Mouse (Mus musculus): ENCODE results near the gene Cabin1. TPM values are rescaled to one million over a fixed set of nuclear protein-coding genes. Genes with fewer than 3 reads are reported as not detected.

The Cabin1 gene
- polyA plus RNA-seq (2015; fragmentation: Nextera tagmentation; extraction: Ambion mirVana) = 30.0 and 33.9 TPM in 2 replicates

DNA sequence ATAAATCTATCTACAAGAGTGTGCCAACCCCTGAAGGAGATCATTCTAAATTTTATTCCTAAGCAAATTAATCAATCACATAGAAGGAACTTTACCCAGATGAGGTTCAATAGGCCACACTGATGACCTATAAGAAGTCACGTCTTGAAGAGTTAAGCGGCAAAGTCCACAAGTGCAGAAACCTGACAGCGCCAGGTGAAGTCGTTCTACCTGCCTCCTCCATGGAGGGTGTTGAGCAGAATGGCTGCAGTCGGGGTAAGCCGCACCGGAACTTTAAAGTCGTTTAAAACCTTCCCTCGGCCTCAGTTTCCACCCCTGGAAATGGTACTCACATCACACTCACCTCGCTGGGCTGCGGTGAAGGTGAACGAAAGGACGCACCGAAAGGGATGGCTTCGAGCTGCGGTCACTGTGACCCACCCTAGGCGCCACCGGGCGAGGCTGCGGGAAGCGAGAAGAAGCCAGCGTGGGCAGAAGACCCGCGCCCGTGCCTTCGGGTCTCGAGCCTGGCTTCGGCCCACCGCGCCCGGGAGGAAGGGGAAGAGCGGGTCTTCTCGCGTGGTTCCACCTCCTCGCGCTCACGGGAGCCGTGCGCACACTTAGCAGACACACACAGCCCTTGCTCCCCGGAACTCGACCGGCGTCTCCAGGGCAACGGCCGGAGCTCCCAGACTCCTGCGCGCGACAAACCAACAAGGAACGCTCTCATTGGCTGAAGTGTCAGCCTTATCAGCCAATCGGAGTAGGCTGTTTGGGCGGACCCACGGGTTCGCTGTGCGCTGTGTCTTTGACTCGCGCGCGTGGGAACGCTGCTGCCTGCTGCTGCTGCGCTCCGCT, at the start of gene Cabin1:
TSS of gene Cabin1 (minus strand) at position 660 of the 837 bp plus-strand sequence.
- peaks cover 15% of the 10 kb centered on the region for H3K4me1 ChIP-seq
- H3K4me3 ChIP-seq = peak within 1 kb of the TSS; percentile 90
- peak; percentile 97 for ATAC-seq (ENCODE audit: insufficient number of reproducible peaks, insufficient read depth, low FRiP score, low TSS enrichment, low read depth)
- peak within 1 kb of the TSS; percentile 82 for H3K4me2 ChIP-seq
- H3K27ac ChIP-seq = peak within 1 kb of the TSS; percentile 60
- peak within 1 kb of the TSS; percentile 87 for H3K9ac ChIP-seq
- no peaks in the 10 kb centered on the region for H3K27me3 ChIP-seq
- WGBS = under 1% methylated on average over 61 of the region's 61 CpGs
- peaks cover 11% of the 10 kb centered on the region; the same call in 1 of the 2 replicates for H3K36me3 ChIP-seq
- no peaks in the 10 kb centered on the region for H3K9me3 ChIP-seq

DNA sequence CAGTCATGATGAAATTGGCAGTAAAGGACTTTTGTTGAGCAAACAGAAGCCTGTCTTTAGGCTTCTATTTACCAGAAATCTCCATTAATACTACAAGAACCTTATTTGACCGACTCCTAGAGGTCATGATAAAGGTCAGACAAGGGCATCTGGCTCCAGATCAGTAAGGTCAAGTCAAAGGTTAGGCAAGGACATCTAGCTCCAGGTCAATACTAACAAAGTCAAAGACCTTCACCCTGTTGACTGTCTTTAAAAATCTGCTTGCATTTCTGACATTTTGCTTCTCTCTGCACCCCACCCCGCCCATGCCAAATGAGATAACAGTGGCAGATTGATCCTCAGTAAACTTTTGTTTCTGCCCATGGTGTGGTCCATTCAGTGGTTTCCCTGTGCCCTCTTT, 40.1 kb upstream of the Cabin1 start:
- 67% methylated on average over 2 of the region's 2 CpGs for WGBS
- H3K4me2 ChIP-seq = no peak overlapping the region
- peaks cover 2% of the 10 kb centered on the region; the same call in 1 of the 2 replicates for H3K27me3 ChIP-seq
- H3K9ac ChIP-seq = no peak overlapping the region
- no peak overlapping the region for H3K4me3 ChIP-seq
- ATAC-seq (ENCODE audit: insufficient number of reproducible peaks, insufficient read depth, low FRiP score, low TSS enrichment, low read depth) = no peak
- H3K4me1 ChIP-seq = no peaks in the 10 kb centered on the region
- no peaks in the 10 kb centered on the region for H3K9me3 ChIP-seq
- H3K36me3 ChIP-seq = no peaks in the 10 kb centered on the region
- no peak overlapping the region for H3K27ac ChIP-seq

DNA sequence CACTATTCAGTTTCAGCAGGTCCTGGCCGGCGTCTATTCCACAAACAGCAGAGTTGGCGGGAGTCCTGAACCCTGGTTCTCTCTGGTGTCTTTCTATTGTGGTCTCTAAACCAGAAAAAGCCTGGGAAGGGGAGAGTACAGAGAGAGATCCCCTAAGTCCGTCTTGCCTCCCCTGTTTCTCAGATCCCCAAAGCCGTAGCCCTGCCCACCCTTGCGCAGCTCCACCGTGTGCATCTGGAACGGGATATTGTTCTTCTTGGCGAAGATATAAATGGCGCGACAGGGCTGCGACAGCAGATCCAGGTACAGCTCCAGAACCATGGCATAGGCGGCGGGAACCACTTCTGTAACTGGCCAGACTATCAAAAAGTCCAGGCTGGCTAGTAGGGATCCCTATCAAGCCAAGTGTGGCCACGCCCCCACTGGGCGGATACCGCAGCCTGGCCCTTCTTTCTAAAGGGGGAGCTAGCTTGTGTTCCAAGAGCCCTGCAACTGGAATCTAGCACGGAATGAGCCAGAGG, 34.1 kb upstream of the Cabin1 start, which contains the start of gene Gstt1:
TSS of gene Gstt1 (minus strand) at position 409 of the 521 bp plus-strand sequence.
- ATAC-seq (ENCODE audit: insufficient number of reproducible peaks, insufficient read depth, low FRiP score, low TSS enrichment, low read depth) = 0 out of 2 replicates have a peak, but pooled peaks have one; percentile 28
- peak within 1 kb of the TSS; percentile 52 for H3K4me3 ChIP-seq
- H3K4me2 ChIP-seq = peak within 1 kb of the TSS; percentile 84
- H3K27ac ChIP-seq = 0 out of 2 replicates have a peak within 1 kb of the TSS, but pooled peaks have one; percentile 44
- peaks cover 9% of the 10 kb centered on the region for H3K27me3 ChIP-seq
- H3K9me3 ChIP-seq = no peaks in the 10 kb centered on the region
- peak within 1 kb of the TSS; percentile 73 for H3K9ac ChIP-seq
- no peaks in the 10 kb centered on the region for H3K36me3 ChIP-seq
- H3K4me1 ChIP-seq = peaks cover 24% of the 10 kb centered on the region
- 2% methylated on average over 18 of the region's 18 CpGs for WGBS

DNA sequence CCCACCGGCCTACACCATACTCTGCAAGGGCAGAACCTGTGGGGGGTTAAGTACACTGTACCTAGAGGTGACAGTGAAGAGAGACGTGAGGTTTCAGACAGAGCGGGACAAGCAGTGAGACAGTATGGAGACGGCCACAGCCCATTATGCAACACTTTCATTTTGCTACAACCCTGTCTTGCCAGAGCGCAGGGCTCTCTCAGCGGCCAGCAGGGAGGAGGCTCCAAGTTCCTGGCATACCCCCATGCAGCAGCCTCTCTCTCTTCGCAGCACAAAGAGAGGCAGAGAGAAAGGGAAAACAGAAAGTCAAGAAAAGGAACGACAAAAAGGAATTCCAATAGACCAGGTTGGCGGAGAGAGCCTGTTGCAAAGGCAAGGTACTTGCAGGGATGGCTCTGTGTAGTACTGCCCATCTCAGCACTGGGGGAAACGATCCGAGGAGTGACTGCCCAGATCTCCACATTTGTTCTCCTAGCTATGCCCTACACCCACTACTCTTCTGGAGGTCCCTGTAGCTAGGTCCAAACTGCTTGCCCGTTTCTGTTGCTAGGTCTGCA, 33.6 kb upstream of the Cabin1 start:
- 0 out of 2 replicates have a peak overlapping the region, but pooled peaks have one; percentile 44 for H3K27ac ChIP-seq
- H3K4me1 ChIP-seq = peaks cover 24% of the 10 kb centered on the region
- no peaks in the 10 kb centered on the region for H3K36me3 ChIP-seq
- no peaks in the 10 kb centered on the region for H3K9me3 ChIP-seq
- peaks cover 9% of the 10 kb centered on the region for H3K27me3 ChIP-seq
- peak overlapping the region; percentile 84 for H3K4me2 ChIP-seq
- peak overlapping the region; percentile 73 for H3K9ac ChIP-seq
- no peak for ATAC-seq (ENCODE audit: insufficient number of reproducible peaks, insufficient read depth, low FRiP score, low TSS enrichment, low read depth)
- WGBS = 3% methylated on average over 12 of the region's 12 CpGs
- peak overlapping the region; percentile 52 for H3K4me3 ChIP-seq

DNA sequence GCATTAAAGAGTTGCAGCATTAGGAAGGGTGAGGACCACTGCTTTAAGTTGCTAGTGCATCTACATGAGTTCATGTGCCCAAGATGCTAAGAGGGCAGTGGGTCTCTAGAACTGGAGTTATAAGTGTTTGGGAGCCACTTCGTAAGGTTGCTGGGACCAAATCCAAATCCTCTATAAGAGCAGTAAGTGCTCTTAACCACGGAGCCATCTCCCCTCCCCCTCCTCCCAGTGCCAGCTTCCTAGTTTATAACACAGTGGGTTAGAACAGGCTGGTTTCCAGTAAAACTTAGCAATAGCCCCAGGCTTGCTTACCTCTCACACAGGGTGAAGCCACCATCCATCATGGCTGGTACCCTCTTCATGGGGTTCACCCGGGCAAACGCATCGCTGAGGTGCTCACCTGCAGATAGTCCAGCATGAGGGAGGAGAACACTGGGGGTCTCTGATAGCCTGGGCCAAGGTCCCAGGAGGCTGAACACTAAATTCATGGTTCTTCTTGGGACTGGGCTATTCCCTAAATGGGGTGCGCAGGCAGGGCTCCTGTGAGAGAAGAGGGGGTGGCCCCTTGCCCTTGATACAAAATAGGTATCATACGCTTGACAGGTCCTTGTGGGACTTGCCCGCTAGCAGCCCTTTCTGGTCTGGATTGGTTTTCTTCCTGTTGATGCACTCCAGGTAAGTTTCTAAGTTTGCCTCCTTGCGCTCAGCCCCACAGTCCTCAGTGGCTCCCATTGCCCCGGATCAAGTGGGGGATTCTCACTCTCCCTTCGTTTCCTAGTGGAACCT, 32.8 kb upstream of the Cabin1 start:
- H3K4me3 ChIP-seq = peak overlapping the region; percentile 52
- peaks cover 9% of the 10 kb centered on the region for H3K27me3 ChIP-seq
- H3K4me1 ChIP-seq = peaks cover 24% of the 10 kb centered on the region
- peak overlapping the region; percentile 84 for H3K4me2 ChIP-seq
- no peak for ATAC-seq (ENCODE audit: insufficient number of reproducible peaks, insufficient read depth, low FRiP score, low TSS enrichment, low read depth)
- H3K27ac ChIP-seq = no peak overlapping the region
- 41% methylated on average over 11 of the region's 11 CpGs for WGBS
- peak overlapping the region; percentile 73 for H3K9ac ChIP-seq
- H3K36me3 ChIP-seq = no peaks in the 10 kb centered on the region
- H3K9me3 ChIP-seq = no peaks in the 10 kb centered on the region

DNA sequence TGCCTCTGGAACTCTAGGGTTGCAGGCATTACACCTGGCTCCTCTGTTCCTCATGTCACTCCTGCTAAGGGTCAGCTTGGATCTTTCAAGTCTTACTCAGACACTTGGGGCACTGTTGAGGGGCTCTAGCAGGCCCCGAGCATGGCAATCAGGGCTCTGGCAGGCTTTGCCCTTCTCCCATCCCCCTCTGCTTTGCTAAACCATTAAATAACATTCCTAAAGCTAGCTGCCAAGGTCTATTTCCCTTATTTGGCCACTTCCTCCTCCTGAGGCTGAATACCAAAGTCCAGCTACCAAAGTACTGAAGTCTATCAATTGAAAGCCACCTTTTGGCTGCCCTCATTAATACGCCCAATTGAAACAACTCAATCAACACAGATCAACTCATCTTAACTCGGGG, 30.7 kb upstream of the Cabin1 start:
- no peak for ATAC-seq (ENCODE audit: insufficient number of reproducible peaks, insufficient read depth, low FRiP score, low TSS enrichment, low read depth)
- H3K9ac ChIP-seq = no peak overlapping the region

DNA sequence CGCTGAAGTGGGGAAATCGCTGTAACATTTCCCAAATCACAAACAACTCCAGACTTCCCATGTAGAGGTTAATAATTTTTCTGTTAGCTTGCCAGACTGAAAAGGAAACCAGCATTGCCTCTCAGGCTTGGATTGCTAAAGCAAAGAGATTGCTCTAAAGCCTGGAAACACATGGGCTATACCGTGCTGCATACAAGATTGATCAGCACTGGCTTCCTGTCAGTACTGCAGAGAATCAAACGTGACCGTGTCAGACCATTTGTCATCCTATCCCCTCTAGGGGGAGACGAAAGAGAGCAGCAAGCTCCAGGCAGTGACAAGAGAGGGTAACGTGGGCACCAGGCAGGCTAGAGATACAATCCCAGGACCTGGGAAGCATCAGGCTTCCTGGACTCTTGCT, 26.6 kb upstream of the Cabin1 start:
- H3K27me3 ChIP-seq = 0 out of 2 replicates have a peak, but pooled peaks cover 2% of the 10 kb centered on the region
- peak overlapping the region; percentile 76 for H3K27ac ChIP-seq
- no peaks in the 10 kb centered on the region for H3K9me3 ChIP-seq
- no peak overlapping the region for H3K4me3 ChIP-seq
- peaks cover 16% of the 10 kb centered on the region for H3K4me1 ChIP-seq
- no peak for ATAC-seq (ENCODE audit: insufficient number of reproducible peaks, insufficient read depth, low FRiP score, low TSS enrichment, low read depth)
- 0 out of 2 replicates have a peak overlapping the region, but pooled peaks have one; percentile 36 for H3K9ac ChIP-seq
- H3K4me2 ChIP-seq = peak overlapping the region; percentile 26; the same call in 1 of the 2 replicates
- 9% methylated on average over 7 of the region's 7 CpGs for WGBS
- H3K36me3 ChIP-seq = no peaks in the 10 kb centered on the region

More for the DNA sequence above, 30.7 kb upstream of the Cabin1 start:
- H3K27me3 ChIP-seq = peaks cover 7% of the 10 kb centered on the region
- peak overlapping the region; percentile 16; the same call in 1 of the 2 replicates for H3K4me2 ChIP-seq
- no peak overlapping the region for H3K4me3 ChIP-seq
- WGBS = 29% methylated on average over 3 of the region's 3 CpGs
- H3K27ac ChIP-seq = no peak overlapping the region
- H3K36me3 ChIP-seq = no peaks in the 10 kb centered on the region
- peaks cover 27% of the 10 kb centered on the region for H3K4me1 ChIP-seq
- H3K9me3 ChIP-seq = no peaks in the 10 kb centered on the region

DNA sequence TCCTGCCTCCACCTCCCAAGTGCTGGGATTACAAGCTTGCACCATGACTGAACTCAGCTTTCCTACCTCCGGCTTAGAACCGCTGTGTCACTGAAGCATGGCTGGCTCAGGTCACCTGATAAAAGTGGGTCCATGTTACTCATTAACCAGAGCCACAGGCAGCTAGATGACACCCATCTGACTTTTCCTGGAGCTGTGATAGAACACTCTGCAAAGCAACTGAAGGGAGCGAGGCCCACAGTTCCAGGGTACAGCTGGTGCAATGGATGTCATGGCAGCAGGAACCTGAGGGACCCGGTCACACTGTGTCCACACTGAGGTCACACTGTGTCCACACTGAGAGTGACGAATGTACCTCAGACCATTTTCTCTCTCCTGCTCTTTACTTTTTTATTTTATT, 25.7 kb upstream of the Cabin1 start:
- no peak for ATAC-seq (ENCODE audit: insufficient number of reproducible peaks, insufficient read depth, low FRiP score, low TSS enrichment, low read depth)
- WGBS = 88% methylated on average over 5 of the region's 5 CpGs
- H3K9ac ChIP-seq = no peak overlapping the region
- peaks cover 10% of the 10 kb centered on the region for H3K4me1 ChIP-seq
- H3K9me3 ChIP-seq = no peaks in the 10 kb centered on the region
- no peak overlapping the region for H3K27ac ChIP-seq
- no peak overlapping the region for H3K4me3 ChIP-seq
- no peaks in the 10 kb centered on the region for H3K36me3 ChIP-seq
- H3K27me3 ChIP-seq = 0 out of 2 replicates have a peak, but pooled peaks cover 2% of the 10 kb centered on the region
- no peak overlapping the region for H3K4me2 ChIP-seq

DNA sequence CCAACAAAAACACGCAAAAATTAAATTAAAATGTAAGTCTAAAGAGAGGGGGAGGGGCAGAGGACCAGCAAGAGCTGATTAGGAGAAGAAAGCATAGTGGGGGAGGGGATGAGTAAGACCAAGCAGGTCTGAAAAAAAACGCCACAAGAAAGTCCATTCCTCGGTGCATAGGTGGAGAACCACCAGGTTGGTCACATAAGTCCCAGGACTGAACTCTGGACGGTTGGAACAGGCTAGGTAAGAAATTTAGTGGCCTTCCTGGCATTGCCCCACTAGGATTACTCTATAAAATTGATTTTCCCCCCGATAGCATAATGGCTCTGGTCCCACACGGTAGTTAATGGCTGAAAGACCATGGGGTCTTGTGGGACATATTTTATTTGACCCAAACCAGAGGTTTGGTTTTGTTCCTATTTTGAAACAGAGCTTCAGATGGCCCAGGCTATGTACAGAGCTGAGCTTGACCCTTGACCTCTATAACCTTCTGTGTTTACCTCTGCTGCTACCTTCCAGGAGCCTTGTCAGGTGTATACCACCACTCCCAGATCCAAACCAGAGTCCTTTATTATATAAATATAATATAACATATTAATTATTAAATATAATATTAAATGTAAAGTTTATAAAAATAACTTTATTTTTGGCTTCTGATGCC, 25.1 kb upstream of the Cabin1 start:
- WGBS = 75% methylated on average over 6 of the region's 6 CpGs
- ATAC-seq (ENCODE audit: insufficient number of reproducible peaks, insufficient read depth, low FRiP score, low TSS enrichment, low read depth) = no peak

DNA sequence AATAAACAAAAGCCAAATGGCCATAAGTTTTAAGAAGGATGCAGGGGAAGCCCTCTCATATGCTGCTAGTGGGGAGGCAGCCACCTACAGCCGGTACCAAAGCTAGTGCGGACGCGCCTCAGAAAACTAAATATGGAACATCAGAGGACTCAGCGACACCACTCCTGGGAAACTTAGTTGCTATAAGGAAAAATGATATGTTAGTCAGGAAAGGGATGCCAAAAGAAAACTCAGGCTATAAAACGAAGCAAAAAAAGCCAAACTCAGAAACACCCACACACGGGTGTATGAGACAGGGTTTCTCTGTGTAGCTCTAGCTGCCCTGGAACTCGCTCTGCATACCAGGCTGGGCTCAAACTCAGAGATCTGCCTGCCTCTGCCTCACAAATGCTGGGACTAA, 24.1 kb upstream of the Cabin1 start:
- Histone ChIP-seq H3K27ac (no peak overlapping the region), H3K4me2 (no peak overlapping the region), H3K4me3 (no peak overlapping the region), H3K4me1 (peaks cover 4% of the 10 kb centered on the region; the same call in 1 of the 2 replicates), H3K36me3 (no peaks in the 10 kb centered on the region), H3K9me3 (no peaks in the 10 kb centered on the region), H3K27me3 (0 out of 2 replicates have a peak, but pooled peaks cover 2% of the 10 kb centered on the region), H3K9ac (no peak overlapping the region)
- ATAC-seq (ENCODE audit: insufficient number of reproducible peaks, insufficient read depth, low FRiP score, low TSS enrichment, low read depth) = no peak
- 92% methylated on average over 8 of the region's 8 CpGs for WGBS

More for the DNA sequence above, 25.1 kb upstream of the Cabin1 start:
- no peak overlapping the region for H3K27ac ChIP-seq
- peaks cover 4% of the 10 kb centered on the region; the same call in 1 of the 2 replicates for H3K4me1 ChIP-seq
- no peaks in the 10 kb centered on the region for H3K36me3 ChIP-seq
- H3K9me3 ChIP-seq = no peaks in the 10 kb centered on the region
- no peak overlapping the region for H3K9ac ChIP-seq
- 0 out of 2 replicates have a peak, but pooled peaks cover 2% of the 10 kb centered on the region for H3K27me3 ChIP-seq
- no peak overlapping the region for H3K4me2 ChIP-seq
- H3K4me3 ChIP-seq = no peak overlapping the region
